Mouse (Mus musculus) liver, embryonic 15.5 days (tissue): ENCODE data around the gene Kif5a. TPM values are rescaled to one million over a fixed set of nuclear protein-coding genes. Genes with fewer than 3 reads are reported as not detected.

Experiments
- ATAC-seq: fragments of 200-750 bp; cut with Nextera tagmentation; 2 replicates; pipeline ENCODE4 v1.8.0; 2017; ENCODE audit warnings: moderate number of reproducible peaks, mild to moderate bottlenecking, moderate library complexity; ENCODE audit not compliant: insufficient read depth
- H3K27ac ChIP-seq: fragments of 300-500 bp; sonication (generic); replicated peaks from 2 replicates; pipeline ENCODE4 v1.5.1; 2015; ENCODE audit warnings: mild to moderate bottlenecking, inconsistent platforms
- H3K27me3 ChIP-seq: fragments of 300-500 bp; sonication (generic); 2 replicates; pipeline ENCODE4 v1.6.1; 2015; ENCODE audit warnings: mild to moderate bottlenecking, inconsistent platforms
- H3K36me3 ChIP-seq: fragments of 300-500 bp; sonication (generic); replicated peaks from 2 replicates; pipeline ENCODE4 v1.6.1; 2015; ENCODE audit warnings: moderate library complexity, mild to moderate bottlenecking, inconsistent platforms
- H3K4me1 ChIP-seq: fragments of 300-500 bp; sonication (generic); replicated peaks from 2 replicates; pipeline ENCODE4 v1.6.1; 2015; ENCODE audit warnings: inconsistent platforms
- H3K4me2 ChIP-seq: fragments of 300-500 bp; sonication (generic); 2 replicates; pipeline ENCODE4 v1.6.1; 2015; ENCODE audit warnings: moderate library complexity, mild to moderate bottlenecking, inconsistent platforms
- H3K4me3 ChIP-seq: fragments of 300-500 bp; sonication (generic); replicated peaks from 2 replicates; pipeline ENCODE4 v1.5.1; 2015; ENCODE audit warnings: mild to moderate bottlenecking, inconsistent platforms
- H3K9ac ChIP-seq: fragments of 300-500 bp; sonication (generic); 2 replicates; pipeline ENCODE4 v1.6.1; 2015; ENCODE audit warnings: moderate library complexity, mild to moderate bottlenecking, inconsistent platforms
- H3K9me3 ChIP-seq: fragments of 300-500 bp; sonication (generic); replicated peaks from 2 replicates; pipeline ENCODE4 v1.6.1; 2016; ENCODE audit warnings: inconsistent platforms
- WGBS: fragments of 180-500 bp; shearing (Covaris S2); methylation state at CpG from one replicate; pipeline ENCODE4 v1.1.7; 2015; ENCODE audit warnings: mixed read lengths; ENCODE audit not compliant: insufficient replicate concordance; 5-methylcytosine and 5-hydroxymethylcytosine counted together
- polyA plus RNA-seq: library from polyadenylated mRNA; unstranded; fragments of >200 nt; fragmentation: Nextera tagmentation; extraction: Ambion mirVana; gene quantifications from 2 replicates; pipeline ENCODE4 v1.2.1, GENCODE M21; 2015

The Kif5a gene
- polyA plus RNA-seq, 1 experiment from 2014 or later = 0.21 TPM

DNA sequence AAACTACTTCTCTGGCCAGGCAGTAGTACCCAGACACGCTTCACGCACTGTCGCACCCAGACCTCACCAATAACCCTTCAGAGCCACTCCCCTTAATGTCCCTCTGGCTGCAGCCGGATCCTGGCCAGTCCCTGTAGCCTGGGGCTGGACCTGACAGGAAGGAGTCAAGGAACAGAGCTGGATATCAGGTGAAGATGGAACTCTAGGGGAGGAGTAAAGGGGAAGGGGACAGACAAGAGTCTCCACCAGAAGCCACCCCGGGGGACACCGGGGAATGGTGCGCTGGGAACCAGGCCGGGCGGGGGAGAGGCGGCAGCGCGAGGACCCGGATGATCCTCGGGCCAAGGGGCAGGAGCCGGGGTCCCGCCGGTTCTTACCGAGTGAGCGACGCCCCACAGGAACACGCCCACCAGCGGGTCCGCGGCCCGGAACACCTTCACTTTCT, 52.2 kb downstream of the Kif5a start:
- no peaks in the 10 kb centered on the region for H3K27me3 ChIP-seq
- WGBS = under 1% methylated on average over 25 of the region's 25 CpGs
- H3K27ac ChIP-seq = peak overlapping the region; percentile 88
- peak overlapping the region; percentile 95 for H3K9ac ChIP-seq
- peak overlapping the region; percentile 93 for H3K4me3 ChIP-seq
- ATAC-seq = peak; percentile 72
- peak overlapping the region; percentile 84 for H3K4me2 ChIP-seq
- peaks cover 66% of the 10 kb centered on the region for H3K4me1 ChIP-seq
- no peaks in the 10 kb centered on the region for H3K9me3 ChIP-seq
- peaks cover 34% of the 10 kb centered on the region for H3K36me3 ChIP-seq

DNA sequence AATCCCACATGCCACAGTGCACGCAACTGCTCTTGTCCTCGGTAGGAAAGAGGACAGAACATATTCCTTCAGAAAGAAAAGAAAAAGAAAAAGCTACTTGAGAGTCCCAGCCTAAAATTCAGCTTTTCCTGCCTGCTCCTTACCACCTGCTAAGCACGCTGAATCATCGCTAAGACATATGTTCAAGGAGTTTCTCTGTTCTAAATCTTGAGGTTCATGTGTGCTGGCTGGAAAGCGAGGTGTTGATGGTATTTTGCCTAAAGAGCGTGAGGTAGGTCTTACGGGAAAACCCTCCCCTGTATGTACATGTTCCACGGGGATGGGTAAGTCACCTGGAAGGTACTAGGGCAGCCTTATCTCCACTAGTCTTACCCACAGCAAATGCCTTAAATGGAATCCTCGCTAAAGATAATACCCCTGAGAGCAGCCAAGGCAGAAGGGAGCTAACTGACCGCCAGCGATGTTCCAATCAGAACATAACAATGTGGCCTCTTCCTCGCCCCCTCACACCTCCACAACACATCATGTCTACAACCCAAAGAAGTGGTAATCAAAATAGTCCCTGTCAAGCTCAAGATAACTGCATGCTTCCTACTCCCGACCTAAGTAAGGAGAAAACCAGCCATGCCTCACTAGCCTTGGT, 53.1 kb downstream of the Kif5a start:
- Histone ChIP-seq H3K36me3 (peaks cover 36% of the 10 kb centered on the region), H3K27me3 (no peaks in the 10 kb centered on the region), H3K27ac (peak overlapping the region; percentile 88), H3K4me2 (peak overlapping the region; percentile 84), H3K9ac (peak overlapping the region; percentile 95), H3K9me3 (no peaks in the 10 kb centered on the region), H3K4me1 (peaks cover 75% of the 10 kb centered on the region), H3K4me3 (peak overlapping the region; percentile 93)
- ATAC-seq = no peak
- 46% methylated on average over 13 of the region's 13 CpGs for WGBS

DNA sequence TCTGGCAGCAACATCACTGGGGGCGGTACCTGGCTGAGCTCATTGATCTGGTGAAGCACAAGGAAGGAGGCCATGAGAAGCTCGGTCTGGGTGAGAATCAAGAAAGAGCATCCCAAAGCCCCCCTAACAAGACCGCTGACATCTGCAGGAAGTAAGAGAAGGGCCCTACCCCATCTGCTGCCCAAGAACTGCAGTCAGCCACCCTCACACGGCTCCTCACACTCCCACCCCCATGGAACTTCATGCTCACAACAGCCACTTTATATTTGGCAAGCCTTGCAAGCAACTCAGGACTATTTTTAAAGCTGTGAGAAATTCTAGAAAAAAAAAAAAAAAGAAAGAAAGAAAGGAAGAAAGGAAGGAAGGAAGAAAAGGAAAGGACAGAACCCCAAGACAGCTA, 54.2 kb downstream of the Kif5a start:
- 76% methylated on average over 4 of the region's 4 CpGs for WGBS
- no peaks in the 10 kb centered on the region for H3K27me3 ChIP-seq
- no peaks in the 10 kb centered on the region for H3K9me3 ChIP-seq
- peaks cover 77% of the 10 kb centered on the region for H3K4me1 ChIP-seq
- peak overlapping the region; percentile 88 for H3K27ac ChIP-seq
- peaks cover 45% of the 10 kb centered on the region for H3K36me3 ChIP-seq
- H3K4me2 ChIP-seq = peak overlapping the region; percentile 84
- H3K4me3 ChIP-seq = peak overlapping the region; percentile 93; the same call in 1 of the 2 replicates
- peak overlapping the region; percentile 95; the same call in 1 of the 2 replicates for H3K9ac ChIP-seq
- ATAC-seq = no peak

DNA sequence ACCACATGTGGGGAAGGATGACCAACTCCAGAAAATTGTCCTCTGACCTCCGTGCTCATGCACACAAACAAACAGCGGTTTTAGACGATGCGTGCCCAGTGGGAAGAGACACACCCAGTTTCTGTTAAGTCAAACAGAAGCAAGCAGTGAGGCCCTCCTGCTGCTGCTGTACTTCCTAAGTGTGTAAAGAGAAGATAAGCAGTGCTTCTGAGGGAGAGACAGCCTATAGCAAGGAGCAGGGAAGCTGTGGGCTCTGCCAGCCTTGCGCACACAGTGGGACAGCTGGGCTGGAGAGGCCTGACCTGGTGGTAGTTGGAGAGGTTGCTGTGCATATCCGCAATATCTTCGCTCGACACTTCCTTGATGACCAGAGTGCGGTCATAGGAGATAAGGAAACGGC, 57.8 kb downstream of the Kif5a start:
- no peaks in the 10 kb centered on the region for H3K27me3 ChIP-seq
- H3K9me3 ChIP-seq = no peaks in the 10 kb centered on the region
- 14% methylated on average over 10 of the region's 10 CpGs for whole genome bisulfite sequencing
- peak overlapping the region; percentile 67 for H3K4me2 ChIP-seq
- peaks cover 74% of the 10 kb centered on the region for H3K36me3 ChIP-seq
- peak; percentile 91 for ATAC-seq
- peak overlapping the region; percentile 98 for H3K27ac ChIP-seq
- H3K4me1 ChIP-seq = peaks cover 93% of the 10 kb centered on the region
- peak overlapping the region; percentile 40 for H3K4me3 ChIP-seq
- H3K9ac ChIP-seq = peak overlapping the region; percentile 50

DNA sequence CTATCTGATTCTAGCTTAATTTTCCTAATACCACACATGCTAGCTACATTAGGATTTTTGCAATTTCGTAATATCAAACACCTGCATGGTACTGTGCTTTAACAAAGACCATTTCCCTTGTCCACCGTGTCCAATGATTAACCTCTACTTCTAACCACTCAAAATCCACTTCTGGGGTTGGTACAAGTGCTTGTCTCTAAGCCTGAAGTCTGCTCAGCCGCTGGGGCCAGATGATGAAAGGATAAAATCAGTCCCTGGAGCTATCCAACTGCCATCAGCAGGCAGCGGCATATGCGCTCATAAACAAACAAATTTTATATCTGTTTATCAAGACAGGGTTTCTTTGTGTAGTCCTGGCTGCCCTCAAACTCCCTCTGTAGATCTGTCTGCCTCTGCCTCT, 58.6 kb downstream of the Kif5a start:
- peak overlapping the region; percentile 67 for H3K4me2 ChIP-seq

DNA sequence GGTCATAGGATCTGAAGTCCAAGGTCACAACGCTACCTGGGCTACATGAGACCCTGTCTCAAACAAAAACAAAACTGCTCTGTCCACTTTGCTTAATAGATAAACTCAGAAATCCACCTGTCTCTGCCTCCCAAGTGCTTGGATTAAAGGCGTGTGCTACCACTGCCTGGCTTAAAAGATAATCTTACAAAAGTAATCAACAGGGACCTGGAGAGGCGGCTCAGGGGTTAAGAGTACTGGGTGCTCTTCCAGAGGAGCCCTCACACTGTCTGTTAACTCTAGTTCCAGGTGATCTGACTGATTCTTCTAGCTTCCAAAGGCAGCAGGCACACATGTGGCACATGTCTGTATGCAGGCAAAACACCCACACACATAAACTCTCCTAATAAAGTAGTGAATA, 60.0 kb downstream of the Kif5a start:
- Histone ChIP-seq H3K4me1 (peaks cover 83% of the 10 kb centered on the region), H3K4me2 (peak overlapping the region; percentile 67), H3K9ac (peak overlapping the region; percentile 33), H3K4me3 (peak overlapping the region; percentile 2; the same call in 1 of the 2 replicates), H3K36me3 (peaks cover 83% of the 10 kb centered on the region), H3K27ac (peak overlapping the region; percentile 98), H3K9me3 (no peaks in the 10 kb centered on the region), H3K27me3 (no peaks in the 10 kb centered on the region)
- WGBS = 32% methylated on average over 3 of the region's 3 CpGs
- ATAC-seq = peak; percentile 76

More for the DNA sequence above, 58.6 kb downstream of the Kif5a start:
- Histone ChIP-seq H3K4me3 (peak overlapping the region; percentile 40), H3K9me3 (no peaks in the 10 kb centered on the region), H3K9ac (peak overlapping the region; percentile 50), H3K4me1 (peaks cover 86% of the 10 kb centered on the region), H3K27me3 (no peaks in the 10 kb centered on the region), H3K27ac (peak overlapping the region; percentile 98), H3K36me3 (peaks cover 82% of the 10 kb centered on the region)
- WGBS = 26% methylated on average over 5 of the region's 5 CpGs
- ATAC-seq = peak; percentile 7

DNA sequence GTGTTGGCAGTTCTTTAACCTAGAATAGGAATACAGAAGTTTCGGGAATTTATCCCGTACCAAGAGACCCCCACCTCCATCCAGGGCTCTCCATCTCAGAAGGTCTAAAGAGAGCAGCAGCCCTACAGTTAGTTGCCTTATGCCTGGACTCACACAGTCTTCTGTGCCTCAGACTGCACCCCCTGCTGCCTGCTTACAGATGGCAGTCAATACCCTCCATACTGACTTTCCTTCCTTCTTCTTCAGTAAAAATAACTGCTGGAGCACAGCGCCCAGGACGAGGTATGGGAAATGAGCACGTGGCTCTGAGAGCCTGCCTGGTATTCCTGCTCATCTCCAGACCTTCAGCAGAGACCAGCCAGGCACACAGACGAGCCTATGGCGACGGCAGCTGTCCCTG, 62.9 kb downstream of the Kif5a start:
- no peak for ATAC-seq
- Histone ChIP-seq H3K9me3 (no peaks in the 10 kb centered on the region), H3K9ac (no peak overlapping the region), H3K27me3 (no peaks in the 10 kb centered on the region), H3K4me1 (peaks cover 67% of the 10 kb centered on the region), H3K4me3 (no peak overlapping the region), H3K36me3 (peaks cover 74% of the 10 kb centered on the region), H3K4me2 (no peak overlapping the region), H3K27ac (peak overlapping the region; percentile 20; the same call in 1 of the 2 replicates)
- 79% methylated on average over 8 of the region's 8 CpGs for WGBS

DNA sequence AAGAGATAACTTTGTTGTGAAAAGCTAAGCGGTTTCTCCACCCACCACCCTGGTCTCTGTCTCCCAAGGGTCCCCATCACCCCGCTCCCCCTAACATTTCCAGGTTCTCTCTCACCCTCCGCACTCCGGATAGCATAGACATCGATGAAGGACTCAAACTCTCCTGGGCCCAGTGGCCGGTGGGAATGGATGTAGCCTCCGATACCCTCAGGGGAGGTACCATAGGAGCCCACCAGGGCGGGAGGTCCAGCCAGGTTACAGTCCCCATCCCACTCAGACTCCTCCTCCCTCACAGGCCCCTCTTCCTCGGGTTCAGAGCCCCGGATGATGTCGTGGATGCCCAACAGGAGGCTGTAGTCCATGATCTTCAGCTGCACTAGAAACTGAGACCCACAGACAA, 63.7 kb downstream of the Kif5a start:
- 89% methylated on average over 11 of the region's 11 CpGs for WGBS
- no peak overlapping the region for H3K9ac ChIP-seq
- no peak for ATAC-seq

DNA sequence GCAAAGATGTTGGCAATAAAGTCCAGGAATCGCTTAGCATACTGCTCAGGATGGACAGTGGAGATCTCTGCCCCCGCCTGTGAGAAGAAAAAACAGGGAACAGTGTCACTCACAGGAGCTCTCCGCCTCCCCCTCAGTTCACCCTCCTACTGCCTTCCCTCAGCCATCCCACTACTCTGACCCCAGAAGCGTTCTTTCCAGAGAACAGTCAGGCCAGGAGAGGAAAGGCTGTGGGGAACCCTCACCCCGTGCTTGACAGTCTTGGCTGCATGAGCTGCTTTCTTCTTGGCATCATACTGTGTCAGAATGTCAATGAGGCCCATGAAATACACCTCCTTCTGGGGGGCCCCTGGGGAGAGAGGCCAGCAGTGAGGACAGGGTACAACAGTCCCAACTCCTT, 64.1 kb downstream of the Kif5a start:
- Histone ChIP-seq H3K27me3 (no peaks in the 10 kb centered on the region), H3K4me1 (peaks cover 68% of the 10 kb centered on the region), H3K27ac (peak overlapping the region; percentile 48; the same call in 1 of the 2 replicates), H3K36me3 (peaks cover 65% of the 10 kb centered on the region), H3K4me3 (no peak overlapping the region), H3K9ac (no peak overlapping the region), H3K4me2 (no peak overlapping the region), H3K9me3 (no peaks in the 10 kb centered on the region)
- WGBS = 81% methylated on average over 5 of the region's 5 CpGs
- ATAC-seq = no peak

More for the DNA sequence above, 63.7 kb downstream of the Kif5a start:
- Histone ChIP-seq H3K27ac (peak overlapping the region; percentile 48), H3K4me2 (no peak overlapping the region), H3K4me1 (peaks cover 68% of the 10 kb centered on the region), H3K9me3 (no peaks in the 10 kb centered on the region), H3K36me3 (peaks cover 66% of the 10 kb centered on the region), H3K4me3 (no peak overlapping the region), H3K27me3 (no peaks in the 10 kb centered on the region)

DNA sequence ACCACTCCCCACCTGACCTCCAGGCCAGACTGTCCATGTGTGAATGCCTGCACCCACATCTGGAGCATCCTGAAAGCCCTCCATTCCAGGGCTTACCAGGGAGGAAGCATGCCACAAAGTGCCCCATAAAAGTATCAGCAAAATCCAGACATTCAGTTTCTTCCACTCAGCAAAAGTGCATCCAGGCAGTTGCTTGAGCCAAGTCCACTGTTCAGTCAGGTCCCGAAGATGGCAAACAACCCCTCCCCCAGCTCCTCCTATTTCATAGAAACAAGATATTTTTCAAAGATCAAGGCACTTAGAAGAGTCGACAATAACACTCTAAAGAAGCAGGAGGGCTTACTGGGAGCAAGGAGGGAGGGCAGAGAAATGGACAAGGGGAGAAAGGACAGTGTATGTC, 64.7 kb downstream of the Kif5a start:
- H3K4me2 ChIP-seq = no peak overlapping the region
- H3K36me3 ChIP-seq = peaks cover 59% of the 10 kb centered on the region
- H3K4me3 ChIP-seq = no peak overlapping the region
- peak overlapping the region; percentile 48 for H3K27ac ChIP-seq
- no peak for ATAC-seq
- 55% methylated on average over 2 of the region's 2 CpGs for WGBS
- no peaks in the 10 kb centered on the region for H3K27me3 ChIP-seq
- peaks cover 66% of the 10 kb centered on the region for H3K4me1 ChIP-seq
- no peaks in the 10 kb centered on the region for H3K9me3 ChIP-seq
- H3K9ac ChIP-seq = no peak overlapping the region

DNA sequence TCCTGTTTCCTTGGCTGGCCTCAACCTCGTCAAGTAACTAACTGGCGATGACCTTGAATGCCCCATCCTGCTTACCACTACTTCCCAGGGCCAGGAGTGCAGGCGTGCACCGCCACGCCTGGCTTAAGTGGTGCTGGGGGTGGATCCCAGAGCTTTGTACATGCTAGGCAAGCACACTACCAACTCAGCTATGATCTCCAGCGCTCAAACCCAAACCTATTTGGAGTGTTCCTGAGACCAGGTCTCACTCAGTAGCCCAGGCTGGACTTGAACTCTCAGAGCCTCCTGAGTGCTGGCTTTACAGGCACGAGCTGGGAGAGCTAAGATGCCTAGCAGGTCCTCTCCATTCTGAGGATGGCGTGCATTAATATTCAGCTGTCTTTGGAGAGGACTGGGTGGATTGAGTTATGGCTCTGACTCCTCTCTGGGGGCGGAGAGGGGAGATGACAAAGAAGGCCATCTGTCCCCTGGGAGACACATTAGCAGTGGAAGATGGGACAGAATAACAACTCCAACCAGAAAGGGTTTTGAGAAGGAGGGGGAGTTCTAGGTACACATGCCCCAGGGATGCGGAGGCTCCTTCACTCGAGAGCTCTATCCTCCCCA, 65.5 kb downstream of the Kif5a start:
- Histone ChIP-seq H3K9me3 (no peaks in the 10 kb centered on the region), H3K27me3 (no peaks in the 10 kb centered on the region), H3K27ac (peak overlapping the region; percentile 48; the same call in 1 of the 2 replicates), H3K4me1 (peaks cover 66% of the 10 kb centered on the region), H3K36me3 (peaks cover 55% of the 10 kb centered on the region), H3K4me3 (no peak overlapping the region), H3K9ac (no peak overlapping the region), H3K4me2 (no peak overlapping the region)
- no peak for ATAC-seq
- 83% methylated on average over 11 of the region's 11 CpGs for WGBS
